Mouse (Mus musculus) thymus, postnatal 14 days (tissue): ENCODE measurements around the gene Alpl.

ENCODE experiments used
- DNase-seq: peaks from one replicate; pipeline ENCODE4 v3.0.0; 2021

The Alpl gene

DNA sequence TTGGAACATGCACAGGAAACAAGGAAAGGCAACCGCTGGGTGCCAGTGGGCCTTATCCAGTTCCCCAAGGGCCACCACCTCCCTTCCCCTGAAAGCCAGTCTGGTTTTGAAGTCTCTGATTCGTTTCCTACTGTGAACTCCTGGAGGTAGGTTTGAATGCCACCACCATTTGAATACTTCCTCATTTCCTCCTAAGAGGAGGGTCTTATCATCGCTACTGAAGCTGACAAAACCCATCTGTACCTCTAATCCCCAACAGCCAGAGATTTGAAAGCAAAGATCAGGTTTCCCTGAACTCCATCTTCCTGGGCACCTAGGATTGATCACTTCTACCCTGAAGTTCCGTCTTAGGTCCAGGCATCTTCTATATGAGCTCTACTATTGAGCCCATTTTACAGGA, 854 bp upstream of the Alpl start:
- DNase-seq, result no peak

- DNase-seq, result no peak
Observed at GRCm38 (mm10) chr4:137794178-137794900, 1.8 kb downstream of the Alpl start.

DNA sequence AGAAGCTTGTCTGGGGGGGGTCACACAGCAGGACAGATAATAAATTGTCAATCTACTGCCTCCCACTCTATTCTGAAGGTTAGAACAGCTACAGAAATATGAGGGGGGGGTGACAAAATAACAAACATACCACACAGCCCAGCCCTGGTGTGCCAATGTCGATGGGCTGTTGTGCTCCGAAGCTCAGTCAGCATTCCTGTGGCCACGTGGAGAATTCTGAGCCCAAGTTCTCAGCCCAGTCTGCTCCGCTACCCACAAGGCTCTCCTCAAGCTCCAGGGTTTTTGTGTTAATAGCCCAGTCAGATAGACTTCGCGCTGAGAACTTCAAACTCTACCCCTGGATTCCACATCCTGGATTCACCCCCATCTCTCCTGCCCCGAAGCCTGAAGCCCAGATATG, 2.6 kb downstream of the Alpl start:
- no peak for DNase-seq

DNA sequence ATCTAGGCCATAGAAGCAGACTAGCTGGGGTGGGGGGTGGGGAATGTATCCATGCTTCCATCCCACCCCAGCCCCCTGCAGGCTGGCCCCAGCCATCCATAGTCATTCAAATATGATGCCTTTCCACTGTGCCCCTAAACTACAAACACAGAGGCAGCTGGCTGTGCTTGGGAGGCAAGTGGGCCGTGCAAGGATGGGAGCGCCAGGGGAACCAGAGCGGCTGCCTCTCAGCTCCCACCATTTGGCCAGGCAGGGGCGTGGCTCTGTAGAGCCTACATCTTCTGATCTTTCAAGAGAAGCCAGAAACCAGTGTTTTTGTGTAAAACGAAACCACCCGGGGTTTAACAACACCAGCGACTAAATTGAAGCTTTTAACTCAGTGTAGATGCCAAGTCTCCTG, 4.7 kb downstream of the Alpl start:
- DNase-seq, result peak; percentile 22

GRCm38 (mm10) chr4:137790981-137791380, 5.2 kb downstream of the Alpl start:
- no peak for DNase-seq

DNA sequence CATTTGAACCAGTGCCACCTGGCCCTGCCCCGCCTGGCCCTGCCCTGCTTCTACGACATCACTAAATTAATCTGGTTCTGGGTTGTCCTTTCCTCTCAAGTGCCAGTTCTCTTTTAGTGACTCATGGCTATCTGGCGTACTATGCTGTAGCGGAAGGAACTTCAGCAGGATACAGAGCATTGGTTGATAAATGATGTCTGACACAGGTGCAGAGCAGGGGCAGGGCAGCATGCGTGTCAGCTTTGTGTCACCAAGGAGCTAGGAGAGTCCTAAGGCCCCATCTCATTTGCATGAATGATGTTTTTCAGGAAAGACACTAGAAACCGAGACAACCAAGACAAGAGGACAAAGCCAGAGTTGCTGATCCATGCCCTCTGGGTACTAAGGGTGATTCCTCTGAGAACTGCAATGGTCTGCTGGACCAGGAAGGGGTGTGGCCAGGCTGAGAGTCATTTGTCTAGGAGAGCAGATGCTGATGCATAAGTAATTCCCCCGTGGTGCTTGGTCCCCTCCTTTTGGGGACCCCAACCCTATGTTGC, 7.6 kb downstream of the Alpl start:
- DNase-seq, result no peak

DNA sequence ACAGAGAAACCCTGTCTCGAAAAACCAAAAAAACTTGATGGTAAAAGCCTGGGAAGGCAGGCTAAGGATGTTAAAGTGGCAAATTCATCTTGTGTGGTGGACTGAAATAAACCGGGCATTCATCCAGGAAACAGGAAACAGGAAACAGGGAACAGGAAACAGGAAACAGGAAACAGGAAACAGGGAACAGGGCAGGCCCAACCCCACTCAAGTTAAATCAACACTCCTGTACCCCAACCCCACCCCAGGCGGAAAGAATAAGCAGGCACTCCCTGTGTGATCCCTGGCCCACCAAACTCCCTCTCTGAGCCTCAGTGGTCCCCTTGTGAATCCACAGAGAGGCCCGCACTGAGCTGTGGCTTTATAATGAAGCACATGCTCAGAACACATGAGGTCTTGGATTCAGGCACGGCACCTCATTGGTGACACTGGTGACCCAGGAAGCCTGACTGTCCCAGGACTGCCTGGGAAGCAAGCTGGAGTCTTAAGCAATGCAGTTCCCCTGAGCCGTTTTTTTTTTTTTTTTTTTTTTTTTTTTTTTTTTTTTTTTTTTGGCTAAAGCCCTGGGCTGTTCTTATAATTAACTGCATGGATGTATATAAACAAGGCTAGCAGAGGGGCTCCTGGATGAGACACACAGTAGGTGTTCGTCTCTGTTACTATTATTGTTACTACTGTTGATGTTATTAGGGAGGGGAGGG, 8.4 kb downstream of the Alpl start:
- no peak for DNase-seq

DNA sequence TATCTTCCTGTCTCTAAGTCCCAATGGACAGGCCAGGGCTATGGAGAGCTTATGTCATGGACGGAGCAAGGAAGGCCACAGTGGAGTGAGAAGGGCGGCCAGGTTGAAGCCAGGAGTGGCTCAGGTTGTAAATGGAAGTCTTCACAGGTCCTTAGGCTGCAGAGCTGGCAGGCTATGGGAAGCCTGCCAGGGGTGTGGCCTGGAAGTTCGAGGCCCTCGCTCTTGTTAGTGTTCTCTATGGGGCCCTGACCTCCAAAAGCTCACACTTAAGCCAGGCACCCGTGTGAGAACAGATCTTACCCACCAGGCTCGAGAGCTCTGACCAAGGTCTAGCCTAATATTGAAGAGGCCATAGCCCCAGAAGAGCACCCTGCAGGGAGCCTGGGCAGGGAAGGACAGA, 9.7 kb downstream of the Alpl start:
- no peak for DNase-seq

- DNase-seq, result no peak
Observed at GRCm38 (mm10) chr4:137785270-137785669, 10.9 kb downstream of the Alpl start.

DNA sequence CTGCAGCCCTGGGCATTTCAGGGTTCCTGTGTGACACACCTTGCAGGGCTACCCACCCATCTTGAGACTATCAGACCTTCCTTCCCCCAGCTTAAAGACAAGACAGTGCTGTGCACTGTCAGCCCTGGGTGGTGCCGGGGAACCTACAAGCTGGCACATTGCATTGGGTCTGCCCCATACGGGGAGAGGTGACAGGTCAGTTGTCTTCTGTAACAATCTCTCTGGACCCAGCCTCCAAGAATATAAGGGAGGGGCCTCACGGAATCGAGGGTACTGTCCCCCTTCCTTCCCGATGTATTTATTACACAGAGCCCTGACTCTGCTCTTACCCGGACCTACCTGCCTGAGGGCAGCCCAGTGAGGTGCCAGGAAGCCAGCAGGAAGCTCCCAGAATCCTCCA, 11.4 kb downstream of the Alpl start:
- no peak for DNase-seq

DNA sequence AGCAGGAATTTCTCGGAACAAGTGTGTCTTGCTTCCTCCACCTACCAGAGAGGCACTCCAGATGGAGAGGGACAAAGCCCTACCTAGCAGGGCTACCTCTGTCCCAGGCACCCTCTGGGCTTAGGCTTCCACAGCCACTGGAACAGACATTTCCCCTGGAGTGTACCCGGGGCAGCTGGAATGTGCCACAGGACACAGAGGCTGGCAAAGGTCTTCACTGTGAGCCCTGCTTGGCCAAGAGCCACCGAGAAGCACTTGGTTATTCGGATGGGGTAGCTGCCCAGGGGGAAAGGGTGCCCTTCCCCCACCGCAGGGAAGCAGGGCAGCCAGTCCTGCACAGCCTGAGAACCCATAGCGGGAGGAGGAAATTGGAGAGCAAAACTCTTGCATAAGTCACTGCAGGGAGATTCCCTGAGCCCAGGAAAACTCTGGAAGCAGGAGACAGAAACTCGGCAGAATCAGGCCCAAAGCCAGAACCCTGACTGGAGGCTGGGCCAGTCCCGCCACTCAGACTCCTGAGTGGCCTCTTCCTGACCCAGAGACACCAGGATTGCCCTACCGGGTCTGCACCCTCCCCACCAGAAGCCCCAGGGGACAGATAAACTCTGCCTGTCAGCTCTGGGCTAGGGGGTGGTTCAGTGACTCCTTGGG, 12.5 kb downstream of the Alpl start:
- no peak for DNase-seq

DNA sequence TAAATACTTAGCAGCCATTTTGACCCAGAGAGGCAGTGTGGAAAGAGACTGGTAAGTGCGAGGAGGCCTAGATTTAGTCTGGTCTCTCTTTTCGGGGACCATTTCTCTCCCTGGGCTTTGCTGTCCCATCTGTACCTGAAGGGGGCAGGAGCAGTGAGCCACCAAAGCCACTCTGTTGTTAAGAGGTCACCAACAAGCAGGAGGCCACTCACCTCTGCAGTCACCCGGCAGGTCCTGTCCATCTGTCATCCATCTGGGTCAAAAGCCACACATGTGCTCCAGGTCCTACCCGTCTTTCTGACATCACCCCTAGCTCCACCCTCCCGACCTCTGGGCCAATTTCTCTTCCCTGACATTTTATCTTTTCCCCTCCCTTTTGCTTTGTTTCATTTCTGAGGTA, 14.2 kb downstream of the Alpl start:
- no peak for DNase-seq

DNA sequence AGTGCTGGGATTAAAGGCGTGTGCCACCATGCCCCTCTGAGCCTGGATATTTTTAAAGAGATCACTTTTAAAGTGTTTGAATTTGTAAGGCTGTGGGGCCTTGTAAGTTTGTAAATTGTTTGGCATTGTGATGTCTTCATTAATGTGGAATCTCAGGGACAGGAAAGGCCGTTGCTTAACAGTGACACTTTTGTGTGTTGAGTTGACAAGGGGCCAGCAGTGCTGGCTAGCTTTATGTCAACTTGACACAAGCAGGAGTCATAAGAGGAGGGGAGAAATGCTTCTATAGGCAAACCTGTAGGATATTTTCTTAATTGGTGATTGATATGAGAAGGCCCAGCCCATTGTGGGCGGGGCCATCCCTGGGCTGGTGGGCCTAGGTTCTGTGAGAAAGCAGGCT, 15.2 kb downstream of the Alpl start:
- no peak for DNase-seq

DNA sequence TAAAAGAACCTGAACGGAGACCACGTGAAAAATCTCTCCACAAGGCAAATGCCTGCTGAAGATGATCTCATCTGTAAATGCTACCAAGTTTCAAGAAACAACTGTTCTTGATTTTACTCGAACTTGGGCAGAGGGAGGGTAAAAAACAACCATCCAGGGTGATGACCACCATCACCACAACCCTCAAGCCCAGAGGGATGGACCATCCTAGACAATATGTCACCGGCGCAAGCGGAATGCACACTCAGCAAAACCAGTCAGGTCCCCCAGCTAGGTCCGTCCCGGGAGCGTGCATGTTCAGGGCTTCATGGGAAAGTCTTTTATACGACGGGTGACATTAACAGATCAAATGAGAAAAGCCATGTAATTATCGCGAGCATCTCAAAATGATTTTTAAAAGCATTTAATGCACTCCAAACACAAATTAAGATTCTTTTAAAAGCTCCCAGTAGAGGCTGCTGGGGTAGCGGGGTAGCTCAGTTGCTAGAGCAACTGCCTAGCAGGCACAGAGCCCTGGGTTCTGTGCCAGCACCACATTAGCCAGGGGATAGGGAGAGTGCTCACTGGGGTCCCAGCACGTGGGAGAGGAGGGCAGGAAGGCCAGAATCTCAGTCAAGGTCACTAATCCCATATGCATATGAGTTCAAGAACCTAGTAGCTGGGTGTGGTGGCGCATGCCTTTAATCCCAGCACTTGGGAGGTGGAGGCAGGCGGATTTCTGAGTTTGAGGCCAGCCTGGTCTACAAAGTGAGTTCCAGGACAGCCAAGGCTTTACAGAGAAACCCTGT, 17.6 kb downstream of the Alpl start:
- no peak for DNase-seq

DNA sequence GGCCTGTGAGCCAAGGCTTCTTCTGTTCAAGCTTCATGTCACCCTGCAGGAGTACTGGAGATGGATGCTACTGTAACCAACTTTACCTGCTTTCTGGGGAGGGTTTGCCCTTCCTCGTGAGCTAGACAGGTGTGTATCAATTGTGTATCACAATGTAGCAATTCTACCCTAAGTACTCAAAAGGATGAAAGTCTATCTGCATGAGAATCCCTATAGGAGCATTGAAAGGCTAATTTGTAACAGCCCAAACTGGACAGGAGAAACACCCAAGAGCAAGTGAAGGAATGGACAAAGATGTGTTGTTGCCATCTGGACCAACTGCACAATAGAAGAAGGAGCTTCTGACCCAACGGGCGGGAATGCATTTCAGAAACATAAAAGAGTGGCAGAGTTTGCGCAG, 18.3 kb downstream of the Alpl start:
- DNase-seq, result no peak

DNA sequence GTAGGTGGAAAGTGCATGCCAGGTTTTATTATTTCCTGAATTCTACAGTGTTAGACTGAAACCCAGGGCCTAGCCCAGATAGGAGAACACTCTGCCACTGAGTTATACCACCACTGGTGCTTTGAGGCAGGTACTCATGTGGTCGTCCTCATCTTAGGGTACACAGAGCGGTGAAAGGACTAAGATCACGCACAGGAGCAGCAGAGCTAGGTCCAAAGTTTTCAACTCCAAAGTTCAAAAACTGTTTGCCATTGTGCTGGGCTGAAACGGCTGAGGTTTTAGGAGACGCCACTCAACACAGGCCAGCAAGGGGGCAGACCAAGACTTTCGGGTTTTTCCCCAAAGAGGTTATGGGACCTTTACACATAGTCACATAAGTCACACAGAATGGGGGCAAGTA, 21.7 kb downstream of the Alpl start:
- DNase-seq, result no peak

GRCm38 (mm10) chr4:137774013-137774412, 22.2 kb downstream of the Alpl start:
- DNase-seq, result no peak

GRCm38 (mm10) chr4:137773369-137773899, 22.8 kb downstream of the Alpl start:
- DNase-seq, result no peak

DNA sequence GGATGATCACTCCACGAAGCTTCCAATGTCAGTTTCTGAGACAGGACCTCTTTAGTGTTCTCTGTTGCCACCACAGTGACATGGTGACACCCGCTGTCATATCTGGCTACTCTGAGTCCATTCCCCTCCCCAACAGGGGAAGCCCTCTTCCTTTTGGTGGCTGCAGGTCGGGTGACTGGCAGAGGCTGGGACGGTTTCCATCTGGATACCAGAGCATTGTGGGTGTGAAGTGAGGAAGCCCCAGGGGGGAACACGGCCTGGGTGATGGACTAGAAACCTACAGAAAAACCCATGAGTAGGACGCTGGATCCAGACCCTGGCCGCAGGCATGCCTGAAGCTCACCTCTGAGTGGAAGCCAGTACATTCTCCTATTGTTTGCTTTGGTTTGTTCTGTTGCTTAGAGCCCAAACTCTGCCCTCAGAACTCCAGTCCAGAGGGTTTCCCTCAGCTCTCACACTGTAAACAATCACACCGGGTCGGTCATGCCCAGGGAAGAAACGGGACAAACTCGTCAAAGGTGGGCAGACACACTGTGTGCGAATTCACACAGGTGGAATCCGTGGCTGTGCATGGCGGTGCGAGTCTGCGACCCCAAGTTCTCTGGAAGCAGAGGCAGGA, 23.6 kb downstream of the Alpl start:
- DNase-seq, result no peak

DNA sequence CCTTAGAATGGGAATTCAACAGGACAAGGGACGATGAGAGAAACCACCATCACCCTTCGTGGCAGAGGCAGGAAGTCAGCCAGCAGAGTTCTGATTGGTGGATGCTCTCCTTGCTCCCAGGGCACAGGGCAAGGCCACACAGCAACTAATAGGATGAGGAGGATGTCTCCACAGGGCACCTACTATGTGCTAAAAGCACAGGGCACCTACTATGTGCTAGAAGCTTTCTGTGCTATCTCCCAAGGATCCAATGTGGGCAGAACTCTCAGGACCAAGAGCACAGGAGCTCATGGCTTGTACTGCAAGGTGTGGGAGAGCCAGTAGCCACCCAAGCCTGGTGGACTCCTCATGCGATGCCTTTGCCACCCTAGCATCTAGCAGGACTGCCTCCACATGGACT, 24.4 kb downstream of the Alpl start:
- no peak for DNase-seq

- DNase-seq, result no peak
Observed at GRCm38 (mm10) chr4:137770901-137771612, 25.1 kb downstream of the Alpl start.

DNA sequence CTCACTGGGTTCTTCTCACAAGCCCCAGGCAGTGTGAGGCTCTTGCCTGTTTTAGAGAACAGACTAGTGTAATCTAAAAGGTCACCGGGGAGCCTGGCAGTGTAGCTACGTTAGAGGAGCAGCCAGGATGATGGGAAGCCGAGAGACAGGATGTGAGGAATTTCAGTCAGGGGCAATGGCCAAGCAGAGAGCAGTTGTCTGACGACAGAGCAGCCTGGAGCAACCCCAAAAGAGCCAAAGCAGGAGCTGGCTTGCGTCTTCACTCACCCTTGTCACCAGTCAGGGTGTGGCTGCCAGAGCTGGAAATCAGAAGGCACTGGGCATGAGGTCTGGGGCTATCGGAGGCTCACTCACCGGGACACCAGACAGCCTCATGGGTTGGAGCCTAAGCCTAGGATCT, 26.5 kb downstream of the Alpl start:
- DNase-seq, result no peak
